Mouse (Mus musculus): Measurements from ENCODE around the gene Mtfr2.

Mtfr2 gene

DNA sequence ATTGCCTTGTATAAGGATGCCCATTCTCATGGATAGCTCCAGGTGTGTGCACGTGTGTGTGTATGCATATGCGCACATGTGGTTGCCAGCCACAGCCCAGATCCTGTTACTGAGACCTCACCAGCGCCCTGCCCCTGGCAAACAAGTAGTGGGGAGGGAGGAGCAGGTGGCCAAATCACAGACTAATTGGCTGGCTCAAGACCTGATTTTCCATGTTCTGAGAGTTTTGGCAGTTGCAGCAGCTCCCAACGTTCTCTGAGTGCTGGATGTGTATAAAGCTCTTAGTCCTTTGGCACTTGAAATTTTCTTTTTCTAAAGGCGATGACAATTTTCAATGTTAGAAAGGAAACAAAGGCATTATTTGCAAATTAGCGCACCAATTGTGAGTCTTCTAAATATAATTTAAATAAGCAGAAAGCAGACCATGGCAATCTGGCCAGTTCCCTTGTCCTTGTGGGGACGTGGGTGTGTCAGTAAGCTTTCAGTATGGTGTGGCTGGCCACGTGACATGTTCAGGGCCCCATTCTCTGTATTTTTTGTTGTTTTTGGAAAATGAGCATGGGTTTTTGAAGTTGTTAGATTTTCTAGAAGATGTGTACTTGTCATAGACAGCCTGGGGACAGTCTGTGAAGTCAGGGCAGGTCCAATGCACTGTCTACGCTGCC is 31.6 kb downstream of the Mtfr2 start:
- peak; percentile 26 for DNase-seq (ENCODE audit: low read depth)

DNA sequence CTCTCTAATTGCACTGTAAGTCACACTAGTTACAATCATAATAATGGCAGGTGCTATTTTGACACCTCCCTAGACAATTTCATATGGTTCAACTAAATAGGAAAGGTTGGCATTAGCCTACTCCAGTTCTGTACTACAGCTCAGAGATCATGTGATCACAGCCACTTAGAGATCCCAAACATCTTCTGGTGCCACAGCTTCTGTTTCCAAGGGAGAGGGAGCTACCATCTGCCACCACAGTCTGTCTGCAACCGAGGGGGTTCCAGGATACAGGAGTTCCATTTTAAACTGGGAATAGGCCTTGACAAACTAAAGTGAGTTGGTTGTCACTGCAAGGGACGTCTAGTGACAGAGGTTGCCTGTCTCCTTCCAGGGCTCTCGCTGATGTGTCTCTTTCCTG is 33.2 kb downstream of the Mtfr2 start:
- no peak for DNase-seq (ENCODE audit: low read depth)

GRCm38 (mm10) chr10:20381352-20381751 is 33.8 kb downstream of the Mtfr2 start:
- DNase-seq (ENCODE audit: low read depth), result no peak

DNA sequence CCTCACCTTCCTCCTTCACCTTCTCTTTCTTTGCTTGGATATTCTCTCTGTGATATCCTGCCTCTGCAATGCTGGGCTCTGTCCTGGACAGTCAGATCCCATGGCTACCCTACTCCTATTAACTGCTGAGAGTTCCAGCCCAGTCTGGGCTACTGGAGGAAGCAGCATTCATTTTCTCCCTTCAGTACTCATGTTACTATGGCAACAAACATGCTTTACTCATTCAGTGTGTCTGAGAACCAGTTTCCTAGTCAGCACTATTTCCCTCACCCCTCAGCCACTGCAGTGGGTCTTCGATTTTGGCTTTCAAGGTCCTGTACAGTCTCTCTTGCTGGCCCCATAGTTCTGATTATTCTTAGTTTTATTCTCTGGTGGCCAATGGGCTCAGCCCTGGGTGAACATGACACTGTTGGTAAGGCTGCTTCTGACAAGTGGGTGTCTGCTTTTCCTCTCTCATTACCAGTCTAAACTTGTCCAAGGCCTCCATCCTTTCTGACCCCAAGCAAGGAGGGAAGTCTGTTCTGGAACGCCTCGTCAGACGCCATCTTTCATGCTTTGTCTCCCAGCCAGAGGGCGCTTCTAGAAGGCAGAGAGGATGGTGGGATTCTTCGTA is 35.3 kb downstream of the Mtfr2 start:
- DNase-seq (ENCODE audit: low read depth), result no peak

GRCm38 (mm10) chr10:20390568-20390967 is 43.0 kb downstream of the Mtfr2 start:
- no peak for DNase-seq (ENCODE audit: low read depth)

- DNase-seq (ENCODE audit: low read depth), result no peak
Measured at GRCm38 (mm10) chr10:20394815-20395214, 47.2 kb downstream of the Mtfr2 start.

- no peak for DNase-seq (ENCODE audit: low read depth)
Measured at GRCm38 (mm10) chr10:20395778-20396177, 48.2 kb downstream of the Mtfr2 start.

- DNase-seq (ENCODE audit: low read depth), result no peak
Measured at GRCm38 (mm10) chr10:20398224-20398623, 50.7 kb downstream of the Mtfr2 start.

GRCm38 (mm10) chr10:20398641-20399390 is 51.2 kb downstream of the Mtfr2 start:
- no peak for DNase-seq (ENCODE audit: low read depth)

DNA sequence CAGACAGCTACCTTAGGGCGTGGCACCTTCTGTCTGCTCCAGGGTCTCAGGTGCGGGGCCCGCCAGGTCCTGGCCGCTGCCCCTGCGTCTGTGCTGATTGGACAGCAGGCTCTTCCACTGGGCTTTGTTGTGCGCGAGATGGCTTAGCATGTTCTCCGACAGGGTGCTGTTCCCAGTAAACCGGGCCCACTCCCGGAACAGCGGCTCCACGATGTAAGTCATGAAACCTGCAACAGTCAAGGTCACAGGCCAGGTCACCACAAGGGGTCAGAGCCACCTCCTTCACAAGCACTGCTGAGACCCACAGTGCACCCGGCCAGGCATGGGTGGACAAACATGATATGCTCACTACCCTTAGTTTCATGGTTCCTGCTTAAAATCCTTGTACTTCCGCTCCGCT is 52.8 kb downstream of the Mtfr2 start:
- DNase-seq (ENCODE audit: low read depth), result no peak

DNA sequence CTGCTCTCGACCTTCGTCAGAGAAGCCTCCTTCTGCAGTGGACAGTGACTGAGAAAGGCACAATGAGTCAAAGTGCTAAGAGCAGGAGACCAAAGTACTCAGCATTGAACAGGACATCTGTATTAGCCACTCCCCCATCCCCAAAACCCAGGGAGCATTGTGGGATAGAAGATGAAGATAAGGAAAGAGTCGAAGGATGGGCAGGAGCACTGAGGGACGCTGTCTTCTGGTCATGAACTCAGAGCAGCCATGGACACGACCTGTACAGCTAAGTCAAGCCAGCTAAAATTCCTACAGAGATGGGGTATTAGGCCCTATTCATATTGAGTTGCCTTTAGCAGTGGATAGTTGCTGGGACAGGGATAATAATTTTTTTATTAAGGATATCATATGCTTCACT is 55.4 kb downstream of the Mtfr2 start:
- DNase-seq (ENCODE audit: low read depth), result no peak

DNA sequence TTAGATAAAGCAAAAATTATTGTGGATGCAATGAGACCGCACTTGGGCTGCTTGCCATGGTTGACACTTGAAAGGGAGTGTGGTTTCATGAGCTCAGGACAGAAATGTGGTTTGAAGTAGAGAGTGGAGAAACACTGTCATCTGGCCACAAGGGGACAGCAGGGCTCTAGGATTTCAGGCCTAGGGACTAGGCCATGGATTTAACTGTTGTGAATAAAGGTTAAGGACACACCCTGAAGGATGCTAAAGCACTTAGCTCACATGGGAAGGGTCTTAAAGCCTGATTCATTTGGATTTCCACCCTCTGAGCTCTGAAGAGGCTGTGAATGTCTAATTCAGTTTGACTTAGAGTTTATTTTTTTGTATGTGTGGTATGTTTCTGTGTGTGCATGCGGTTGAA is 57.9 kb downstream of the Mtfr2 start:
- DNase-seq (ENCODE audit: low read depth), result peak; percentile 46

DNA sequence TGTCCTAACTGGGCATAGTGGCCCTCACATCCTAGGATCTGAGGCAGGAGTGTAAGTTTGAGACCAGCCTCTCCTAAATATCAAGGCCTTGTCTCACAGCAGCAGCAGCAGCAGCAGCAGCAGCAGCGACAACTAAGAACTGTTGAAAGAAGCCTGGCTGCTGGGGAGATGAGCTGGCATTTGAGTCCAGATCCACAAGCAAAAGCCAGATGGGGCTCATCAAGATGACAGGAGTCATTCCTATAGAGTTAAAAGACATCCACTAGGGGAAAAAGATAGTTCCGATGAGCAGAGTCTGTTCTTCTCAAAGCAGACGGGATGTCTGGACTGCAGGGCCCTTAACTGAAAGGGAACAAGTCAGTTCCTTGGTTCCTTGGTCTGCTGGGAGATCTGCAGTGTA is 60.8 kb downstream of the Mtfr2 start:
- no peak for DNase-seq (ENCODE audit: low read depth)

GRCm38 (mm10) chr10:20409181-20409580 is 61.6 kb downstream of the Mtfr2 start:
- DNase-seq (ENCODE audit: low read depth), result peak; percentile 45
